Mouse (Mus musculus) forebrain, embryonic 15.5 days (tissue): Measurements from ENCODE around the gene Cyp20a1. TPM values are rescaled to one million over a fixed set of nuclear protein-coding genes. Genes with fewer than 3 reads are reported as not detected.

Experiments used
- ATAC-seq: fragments of 200-750 bp; cut with Nextera tagmentation; replicated peaks from 2 replicates; pipeline ENCODE4 v1.8.0; 2017; ENCODE audit warnings: mild to moderate bottlenecking, moderate TSS enrichment, moderate library complexity
- H3K27ac ChIP-seq: fragments of 300-500 bp; sonication (generic); replicated peaks from 2 replicates; pipeline ENCODE4 v1.5.1; 2015; ENCODE audit warnings: mild to moderate bottlenecking, inconsistent platforms
- H3K27me3 ChIP-seq: fragments of 300-500 bp; sonication (generic); 2 replicates; pipeline ENCODE4 v1.6.1; 2015; ENCODE audit warnings: inconsistent platforms
- H3K36me3 ChIP-seq: fragments of 300-500 bp; sonication (generic); 2 replicates; pipeline ENCODE4 v1.6.1; 2015; ENCODE audit warnings: mild to moderate bottlenecking, inconsistent platforms
- H3K4me1 ChIP-seq: fragments of 300-500 bp; sonication (generic); 2 replicates; pipeline ENCODE4 v1.6.1; 2015; ENCODE audit warnings: inconsistent platforms
- H3K4me2 ChIP-seq: fragments of 300-500 bp; sonication (generic); replicated peaks from 2 replicates; pipeline ENCODE4 v1.6.1; 2015; ENCODE audit warnings: mild to moderate bottlenecking, inconsistent platforms
- H3K4me3 ChIP-seq: fragments of 300-500 bp; sonication (generic); 2 replicates; pipeline ENCODE4 v1.5.1; 2015; ENCODE audit warnings: mild to moderate bottlenecking, inconsistent platforms
- H3K9ac ChIP-seq: fragments of 300-500 bp; sonication (generic); replicated peaks from 2 replicates; pipeline ENCODE4 v1.6.1; 2015; ENCODE audit warnings: mild to moderate bottlenecking, inconsistent platforms
- H3K9me3 ChIP-seq: fragments of 300-500 bp; sonication (generic); 2 replicates; pipeline ENCODE4 v1.6.1; 2016; ENCODE audit warnings: inconsistent platforms
- WGBS: fragments of 180-500 bp; shearing (Covaris S2); methylation state at CpG from one replicate; pipeline ENCODE4 v1.1.7; 2015; ENCODE audit warnings: mixed read lengths; 5-methylcytosine and 5-hydroxymethylcytosine counted together
- polyA plus RNA-seq: library from polyadenylated mRNA; unstranded; fragments of >200 nt; fragmentation: Nextera tagmentation; extraction: Ambion mirVana; gene quantifications from 2 replicates; pipeline ENCODE4 v1.2.1, GENCODE M21; 2015

Cyp20a1 gene
- polyA plus RNA-seq, result 10.7 and 11.1 TPM in 2 replicates

DNA sequence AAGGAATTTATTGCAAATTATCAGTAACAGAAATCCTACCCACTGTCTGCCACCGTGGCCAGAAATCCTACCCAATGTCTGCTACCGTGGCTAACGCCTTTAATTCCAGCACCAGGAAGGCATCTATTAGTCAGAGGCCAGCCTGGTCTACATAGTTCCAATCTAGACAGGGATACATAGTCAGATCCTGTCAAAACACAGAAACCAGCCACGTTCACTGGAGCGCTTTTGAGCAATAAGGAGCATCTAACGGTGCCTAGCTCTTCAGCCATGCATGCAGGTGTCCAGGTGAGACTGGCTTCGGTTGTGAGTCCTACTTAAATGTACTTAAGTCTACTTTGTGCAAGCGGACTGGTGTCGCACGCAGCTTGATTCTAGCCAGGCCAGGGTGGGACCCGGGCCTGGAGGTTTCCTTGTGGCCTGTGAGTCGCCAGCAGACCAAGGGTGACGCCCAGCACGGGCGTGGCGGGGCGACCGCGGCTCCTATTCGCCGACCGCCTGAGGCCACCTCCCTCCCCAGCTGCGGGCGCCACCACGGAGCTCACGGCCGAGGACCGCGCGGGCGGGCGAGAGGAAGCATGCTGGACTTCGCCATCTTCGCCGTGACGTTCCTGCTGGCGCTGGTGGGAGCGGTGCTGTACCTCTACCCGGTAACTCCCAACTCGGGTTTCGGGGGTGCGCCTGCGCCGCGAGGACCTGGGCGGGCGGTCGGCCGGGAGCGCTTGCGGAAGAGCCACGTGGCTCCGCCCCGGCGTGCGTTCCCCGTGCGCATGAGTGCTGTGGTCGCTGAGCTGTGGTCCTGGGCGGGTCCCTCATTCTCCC is at the start of gene Cyp20a1:
Gene Cyp20a1, plus strand, starts transcription at position 516 of the 822 bp plus-strand sequence.
- peak within 1 kb of the TSS; percentile 93 for H3K27ac ChIP-seq
- peaks cover 7% of the 10 kb centered on the region; the same call in 1 of the 2 replicates for H3K36me3 ChIP-seq
- H3K4me3 ChIP-seq, result peak within 1 kb of the TSS; percentile 91
- WGBS, result 2% methylated on average over 59 of the region's 60 CpGs
- H3K4me1 ChIP-seq, result peaks cover 12% of the 10 kb centered on the region
- ATAC-seq, result peak; percentile 98
- H3K9me3 ChIP-seq, result no peaks in the 10 kb centered on the region
- no peaks in the 10 kb centered on the region for H3K27me3 ChIP-seq
- H3K9ac ChIP-seq, result peak within 1 kb of the TSS; percentile 69
- H3K4me2 ChIP-seq, result peak within 1 kb of the TSS; percentile 81

DNA sequence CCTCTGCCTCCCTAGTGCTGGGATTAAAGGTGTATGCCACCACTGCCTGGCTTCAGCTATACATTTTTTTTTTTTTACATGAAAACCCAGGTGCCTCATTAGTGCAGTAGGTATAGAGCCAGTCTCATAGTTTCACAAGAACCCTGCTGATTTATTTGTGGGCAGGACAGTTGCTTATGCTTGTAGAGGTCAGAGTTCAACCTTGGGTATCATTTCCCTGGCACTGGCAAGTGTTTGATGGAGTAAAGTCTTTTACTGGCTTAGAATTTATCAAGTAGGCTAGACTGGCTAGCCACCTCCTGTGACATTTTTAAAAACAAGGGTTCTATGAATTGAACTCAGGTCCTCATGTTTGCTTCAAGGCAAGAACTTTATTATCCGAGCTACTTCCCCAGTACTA is 49.2 kb upstream of the Cyp20a1 start:
- 88% methylated on average over 1 of the region's 1 CpGs for WGBS
- no peak for ATAC-seq
- H3K9me3 ChIP-seq, result no peaks in the 10 kb centered on the region
- no peak overlapping the region for H3K4me3 ChIP-seq
- H3K4me2 ChIP-seq, result no peak overlapping the region
- H3K36me3 ChIP-seq, result peaks cover 39% of the 10 kb centered on the region
- no peak overlapping the region for H3K9ac ChIP-seq
- no peak overlapping the region for H3K27ac ChIP-seq
- H3K27me3 ChIP-seq, result no peaks in the 10 kb centered on the region
- no peaks in the 10 kb centered on the region for H3K4me1 ChIP-seq

DNA sequence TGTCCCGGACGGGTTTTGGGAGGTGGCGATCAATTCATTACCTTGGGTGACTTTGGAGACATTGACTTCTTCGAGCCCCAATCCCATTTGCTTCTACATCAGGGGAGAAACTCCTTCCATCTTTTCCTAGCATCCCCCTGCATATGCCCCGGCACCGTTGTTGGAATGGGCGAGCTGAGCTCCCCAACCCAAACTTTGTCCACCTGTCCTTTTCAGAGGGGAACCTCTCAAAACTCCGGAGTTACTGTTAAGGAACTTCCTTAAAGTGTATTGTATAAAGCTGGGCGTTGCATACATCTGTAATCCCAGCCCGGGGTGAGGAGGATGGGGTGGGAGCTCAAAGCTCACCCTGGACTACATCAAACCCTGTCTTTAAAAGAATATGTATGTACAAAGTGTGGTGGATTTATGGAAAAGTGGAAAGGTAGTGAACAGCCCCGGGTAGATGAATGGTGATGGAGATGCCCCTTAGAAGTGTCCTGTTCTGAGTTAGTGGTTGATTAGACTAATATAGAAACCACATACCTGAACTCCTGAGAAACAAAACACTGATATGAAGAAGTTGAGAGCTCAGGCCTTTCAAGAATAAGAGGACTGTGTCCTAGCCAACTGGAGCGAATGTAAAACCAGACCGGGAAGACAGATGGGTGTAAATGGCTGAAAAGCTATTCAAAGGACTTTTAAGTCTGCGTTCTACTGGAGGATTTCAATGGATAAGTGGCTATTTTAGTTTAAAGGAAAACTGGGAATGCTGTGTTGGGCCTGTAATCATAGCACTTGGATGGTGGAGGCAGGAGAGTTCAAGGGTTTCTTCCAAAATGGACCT is 720 bp downstream of the Cyp20a1 start:
- Histone ChIP-seq H3K36me3 (peaks cover 4% of the 10 kb centered on the region; the same call in 1 of the 2 replicates), H3K4me2 (peak overlapping the region; percentile 81), H3K4me3 (peak overlapping the region; percentile 91), H3K27ac (peak overlapping the region; percentile 93), H3K27me3 (no peaks in the 10 kb centered on the region), H3K9ac (peak overlapping the region; percentile 69), H3K9me3 (no peaks in the 10 kb centered on the region), H3K4me1 (peaks cover 12% of the 10 kb centered on the region)
- ATAC-seq, result peak; percentile 36
- 3% methylated on average over 14 of the region's 14 CpGs for WGBS

- H3K36me3 ChIP-seq, result no peaks in the 10 kb centered on the region
- no peak overlapping the region for H3K4me3 ChIP-seq
- 92% methylated on average over 6 of the region's 6 CpGs for WGBS
- peaks cover 12% of the 10 kb centered on the region for H3K4me1 ChIP-seq
- no peak for ATAC-seq
- H3K4me2 ChIP-seq, result no peak overlapping the region
- H3K9me3 ChIP-seq, result 0 out of 2 replicates have a peak, but pooled peaks cover 4% of the 10 kb centered on the region
- no peak overlapping the region for H3K9ac ChIP-seq
- H3K27ac ChIP-seq, result no peak overlapping the region
- no peaks in the 10 kb centered on the region for H3K27me3 ChIP-seq
Measured at GRCm38 (mm10) chr1:60344670-60345069, 1.5 kb downstream of the Cyp20a1 start.

DNA sequence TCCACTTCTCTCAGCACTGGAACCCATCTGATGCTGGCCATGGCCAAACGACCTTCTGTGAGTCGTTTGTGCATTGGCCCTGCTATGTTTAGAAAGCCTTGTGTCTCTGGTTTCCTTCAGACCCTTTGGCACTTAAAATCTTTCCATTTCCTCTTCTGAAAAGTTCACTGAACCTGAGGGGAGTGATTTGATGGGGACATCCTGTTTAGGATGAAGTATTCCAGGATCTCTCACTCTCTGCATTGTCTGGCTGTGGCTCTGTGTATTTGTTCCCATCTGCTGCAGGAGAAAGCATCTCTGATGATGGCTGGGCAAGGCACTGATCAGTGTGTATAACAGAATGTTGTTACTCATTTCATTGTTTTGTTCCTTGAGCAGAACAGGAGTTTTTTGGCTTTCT is 2.6 kb downstream of the Cyp20a1 start:
- no peak overlapping the region for H3K4me2 ChIP-seq
- H3K4me1 ChIP-seq, result peaks cover 12% of the 10 kb centered on the region
- no peaks in the 10 kb centered on the region for H3K36me3 ChIP-seq
- ATAC-seq, result no peak
- H3K27me3 ChIP-seq, result no peaks in the 10 kb centered on the region
- H3K9ac ChIP-seq, result no peak overlapping the region
- no peak overlapping the region for H3K27ac ChIP-seq
- no peak overlapping the region for H3K4me3 ChIP-seq
- WGBS, result 92% methylated on average over 2 of the region's 2 CpGs
- H3K9me3 ChIP-seq, result 0 out of 2 replicates have a peak, but pooled peaks cover 7% of the 10 kb centered on the region

- Histone ChIP-seq H3K36me3 (0 out of 2 replicates have a peak, but pooled peaks cover 3% of the 10 kb centered on the region), H3K4me3 (no peak overlapping the region), H3K4me2 (no peak overlapping the region), H3K27ac (no peak overlapping the region), H3K27me3 (no peaks in the 10 kb centered on the region), H3K4me1 (no peaks in the 10 kb centered on the region), H3K9me3 (0 out of 2 replicates have a peak, but pooled peaks cover 7% of the 10 kb centered on the region), H3K9ac (no peak overlapping the region)
- no peak for ATAC-seq
- 92% methylated on average over 5 of the region's 5 CpGs for WGBS
Measured at GRCm38 (mm10) chr1:60352786-60353185, 9.7 kb downstream of the Cyp20a1 start.

DNA sequence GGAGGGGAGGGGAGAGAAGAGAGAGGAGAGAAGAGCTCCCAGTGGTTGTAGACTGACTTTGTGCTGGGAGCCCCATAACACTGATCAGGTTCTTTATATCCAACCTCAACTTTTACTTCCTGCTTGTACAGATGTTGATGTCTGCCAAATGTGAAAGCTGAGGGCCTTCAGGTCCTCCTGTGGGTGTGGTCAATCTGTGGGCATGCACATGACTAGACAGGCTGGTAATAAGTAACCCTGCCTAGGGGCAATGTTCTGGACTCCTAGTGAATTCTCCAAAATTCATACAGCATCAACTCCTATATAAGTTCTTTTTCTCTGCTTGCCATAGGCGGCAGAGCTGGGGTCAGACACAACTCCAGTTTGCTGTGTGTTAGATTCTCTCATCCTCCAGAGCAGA is 18.5 kb downstream of the Cyp20a1 start:
- Histone ChIP-seq H3K4me2 (no peak overlapping the region), H3K4me1 (no peaks in the 10 kb centered on the region; the same call in 1 of the 2 replicates), H3K36me3 (0 out of 2 replicates have a peak, but pooled peaks cover 5% of the 10 kb centered on the region), H3K27ac (no peak overlapping the region), H3K27me3 (no peaks in the 10 kb centered on the region), H3K9ac (no peak overlapping the region), H3K9me3 (no peaks in the 10 kb centered on the region), H3K4me3 (no peak overlapping the region)
- ATAC-seq, result no peak
- 100% methylated on average over 1 of the region's 1 CpGs for WGBS

- H3K9me3 ChIP-seq, result no peaks in the 10 kb centered on the region
- no peaks in the 10 kb centered on the region for H3K27me3 ChIP-seq
- WGBS, result 97% methylated on average over 1 of the region's 1 CpGs
- no peak overlapping the region for H3K4me3 ChIP-seq
- H3K4me1 ChIP-seq, result no peaks in the 10 kb centered on the region
- peaks cover 8% of the 10 kb centered on the region; the same call in 1 of the 2 replicates for H3K36me3 ChIP-seq
- H3K27ac ChIP-seq, result no peak overlapping the region
- no peak overlapping the region for H3K9ac ChIP-seq
- no peak overlapping the region for H3K4me2 ChIP-seq
- ATAC-seq, result no peak
Measured at GRCm38 (mm10) chr1:60376556-60376955, 33.4 kb downstream of the Cyp20a1 start.

- Histone ChIP-seq H3K9ac (no peak overlapping the region), H3K27ac (no peak overlapping the region), H3K36me3 (no peaks in the 10 kb centered on the region), H3K9me3 (no peaks in the 10 kb centered on the region), H3K4me1 (no peaks in the 10 kb centered on the region), H3K4me3 (no peak overlapping the region), H3K4me2 (no peak overlapping the region), H3K27me3 (no peaks in the 10 kb centered on the region)
- no peak for ATAC-seq
- WGBS, result 91% methylated on average over 3 of the region's 3 CpGs
Measured at GRCm38 (mm10) chr1:60381910-60382309, 38.8 kb downstream of the Cyp20a1 start.

GRCm38 (mm10) chr1:60404848-60405247 is 61.7 kb downstream of the Cyp20a1 start:
- Histone ChIP-seq H3K9ac (no peak overlapping the region), H3K4me3 (no peak overlapping the region), H3K27me3 (no peaks in the 10 kb centered on the region), H3K27ac (no peak overlapping the region), H3K36me3 (no peaks in the 10 kb centered on the region), H3K9me3 (no peaks in the 10 kb centered on the region), H3K4me2 (no peak overlapping the region), H3K4me1 (peaks cover 3% of the 10 kb centered on the region; the same call in 1 of the 2 replicates)
- WGBS, result 100% methylated on average over 1 of the region's 1 CpGs
- ATAC-seq, result no peak

- 21% methylated on average over 13 of the region's 13 CpGs for WGBS
- no peaks in the 10 kb centered on the region for H3K9me3 ChIP-seq
Measured at GRCm38 (mm10) chr1:60408501-60409167, 65.5 kb downstream of the Cyp20a1 start.

More at GRCm38 (mm10) chr1:60408501-60409167, 65.5 kb downstream of the Cyp20a1 start:
- Histone ChIP-seq H3K27me3 (no peaks in the 10 kb centered on the region), H3K4me1 (peaks cover 19% of the 10 kb centered on the region), H3K36me3 (no peaks in the 10 kb centered on the region), H3K4me3 (peak overlapping the region; percentile 77), H3K4me2 (peak overlapping the region; percentile 60), H3K27ac (peak overlapping the region; percentile 97), H3K9ac (peak overlapping the region; percentile 87)
- ATAC-seq, result peak; percentile 50
